Mouse (Mus musculus): Measurements from ENCODE around the gene Hebp1. TPM values are rescaled to one million over a fixed set of nuclear protein-coding genes. Genes with fewer than 3 reads are reported as not detected.
A peak's percentile ranks its signal among the peaks of the same experiment; 100 is the strongest.

The Hebp1 gene
- polyA plus RNA-seq, 1 experiment from 2014 or later: 129 TPM

DNA sequence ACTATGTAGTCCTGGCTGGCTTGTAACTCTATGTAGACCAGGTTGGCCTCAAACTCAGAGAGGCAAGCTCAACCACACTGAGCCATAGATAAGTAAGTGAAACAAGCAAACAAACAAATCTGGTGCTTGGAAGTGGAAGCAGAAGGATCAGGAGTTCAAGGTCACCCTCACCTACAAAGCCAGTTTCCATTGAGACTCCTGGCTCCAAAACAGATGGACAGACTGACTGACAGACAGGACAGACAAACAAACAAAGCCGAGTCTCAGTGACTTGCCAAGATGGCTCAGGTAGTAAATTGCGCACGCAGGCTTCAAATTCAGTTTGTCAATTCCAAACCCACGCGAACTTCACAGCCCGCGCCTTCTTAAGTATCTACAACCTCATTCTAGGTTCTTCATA is 376 bp downstream of the Hebp1 start:
- DNase-seq (peak; percentile 20), ATAC-seq (ENCODE audit: low read depth) (no peak)
- peaks cover 72% of the 10 kb centered on the region for H3K4me1 ChIP-seq (replicated peaks)
- H3K36me3 ChIP-seq: peaks cover 31% of the 10 kb centered on the region
- peak overlapping the region; percentile 96 for H3K9ac ChIP-seq
- WGBS (ENCODE audit: insufficient replicate concordance): 10% methylated on average over 7 of the region's 7 CpGs
- H3K4me3 ChIP-seq (replicated peaks): peak overlapping the region; percentile 89
- no peaks in the 10 kb centered on the region for H3K27me3 ChIP-seq
- H3K9me3 ChIP-seq (replicated peaks): no peaks in the 10 kb centered on the region
- peak overlapping the region; percentile 77 for H3K4me2 ChIP-seq
- peak overlapping the region; percentile 100 for H3K27ac ChIP-seq

DNA sequence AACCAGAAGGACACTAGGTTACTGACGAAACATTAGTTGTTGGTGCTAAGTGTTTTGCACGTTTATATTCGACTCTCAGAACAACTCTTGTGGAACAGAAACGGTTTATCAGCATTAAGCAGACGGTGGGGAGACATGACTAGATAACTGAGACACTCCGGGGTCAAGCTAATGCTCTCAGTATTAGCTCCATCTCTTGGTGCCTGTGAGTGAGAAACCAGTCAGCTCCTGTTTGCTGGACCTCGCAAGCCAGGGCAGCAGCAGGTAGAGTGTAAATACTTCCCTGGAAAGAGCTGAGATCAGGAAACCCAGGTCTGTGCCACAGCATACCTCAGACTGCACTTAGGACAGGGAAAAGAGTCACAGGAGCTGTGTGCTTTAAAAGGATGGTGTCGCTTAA is 1.1 kb downstream of the Hebp1 start:
- Histone ChIP-seq H3K9ac (peak overlapping the region; percentile 96), H3K4me2 (peak overlapping the region; percentile 77)

DNA sequence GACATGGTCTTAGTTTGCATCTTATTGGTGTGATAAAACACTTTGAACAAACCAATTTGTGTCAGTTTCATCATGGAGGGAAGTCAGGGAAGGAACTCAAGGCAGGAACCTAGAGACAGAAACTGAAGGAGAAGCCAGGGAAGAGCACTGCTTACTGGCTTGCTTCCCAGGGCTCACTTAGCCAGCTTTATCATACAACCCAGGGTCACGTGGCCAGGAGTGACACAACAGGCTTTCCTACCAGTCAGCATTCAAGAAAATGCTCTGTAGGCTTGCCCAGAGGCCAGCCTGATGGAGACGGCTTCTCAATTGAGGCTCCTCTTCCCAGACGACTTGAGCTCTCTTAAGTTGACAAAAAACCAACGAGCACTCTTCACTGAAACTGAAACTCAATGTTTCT is 2.9 kb downstream of the Hebp1 start:
- Histone ChIP-seq H3K9ac (peak overlapping the region; percentile 60), H3K27me3 (no peaks in the 10 kb centered on the region), H3K4me3 (replicated peaks) (peak overlapping the region; percentile 89; the same call in 1 of the 2 replicates), H3K4me1 (replicated peaks) (peaks cover 70% of the 10 kb centered on the region), H3K27ac (peak overlapping the region; percentile 100), H3K4me2 (peak overlapping the region; percentile 77), H3K9me3 (replicated peaks) (no peaks in the 10 kb centered on the region), H3K36me3 (peaks cover 29% of the 10 kb centered on the region)
- ATAC-seq (ENCODE audit: low read depth) (peak; percentile 37), DNase-seq (peak; percentile 21)
- 56% methylated on average over 4 of the region's 4 CpGs for WGBS (ENCODE audit: insufficient replicate concordance)

More for the DNA sequence above, 1.1 kb downstream of the Hebp1 start:
- Histone ChIP-seq H3K9me3 (replicated peaks) (no peaks in the 10 kb centered on the region), H3K4me3 (replicated peaks) (peak overlapping the region; percentile 89), H3K27me3 (no peaks in the 10 kb centered on the region), H3K27ac (peak overlapping the region; percentile 100), H3K4me1 (replicated peaks) (peaks cover 68% of the 10 kb centered on the region), H3K36me3 (peaks cover 35% of the 10 kb centered on the region)
- DNase-seq (peak; percentile 82), ATAC-seq (ENCODE audit: low read depth) (peak; percentile 80)
- WGBS (ENCODE audit: insufficient replicate concordance): 18% methylated on average over 8 of the region's 8 CpGs

DNA sequence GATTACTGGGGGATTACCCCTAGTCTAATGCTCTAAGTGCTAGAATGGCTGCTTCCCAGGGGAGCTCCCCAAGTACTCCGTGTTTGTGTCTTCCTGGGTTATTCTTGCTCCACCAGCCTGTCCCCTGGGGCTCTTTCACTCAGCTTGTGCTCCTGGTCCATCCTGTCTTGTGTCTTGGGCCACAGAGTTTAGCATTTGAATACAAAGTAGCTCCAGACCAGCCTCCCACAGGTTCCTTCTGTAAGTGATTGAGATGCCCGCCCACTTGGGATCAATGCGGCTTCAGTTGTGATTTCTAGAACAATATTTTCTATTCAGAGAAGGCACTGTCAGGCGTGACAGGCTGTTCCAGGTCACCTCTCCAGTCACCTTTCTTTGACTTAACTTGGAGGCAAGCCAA is 4.1 kb downstream of the Hebp1 start:
- 71% methylated on average over 4 of the region's 4 CpGs for WGBS (ENCODE audit: insufficient replicate concordance)

DNA sequence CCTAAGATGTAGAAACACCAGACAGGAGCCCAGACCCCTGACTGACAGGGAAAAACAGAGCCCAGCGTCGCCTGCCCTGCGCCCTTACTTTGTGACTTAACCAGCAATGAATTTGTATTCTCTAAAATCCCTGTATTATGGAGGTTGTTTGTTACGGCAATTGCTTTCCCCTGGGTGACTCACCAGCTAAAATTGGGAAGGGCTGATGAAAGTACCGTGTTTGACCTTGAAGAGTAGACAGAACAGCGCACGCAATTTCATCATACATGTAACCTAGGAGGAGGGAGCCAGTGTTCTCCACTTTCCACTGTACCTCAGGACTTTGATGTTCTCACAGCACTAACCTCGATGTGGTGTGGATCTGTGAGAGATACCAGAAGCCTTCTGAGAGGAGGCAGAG is 4.8 kb downstream of the Hebp1 start:
- Histone ChIP-seq H3K36me3 (peaks cover 29% of the 10 kb centered on the region), H3K4me3 (replicated peaks) (no peak overlapping the region), H3K27me3 (no peaks in the 10 kb centered on the region), H3K9me3 (replicated peaks) (no peaks in the 10 kb centered on the region), H3K9ac (no peak overlapping the region), H3K4me1 (replicated peaks) (peaks cover 71% of the 10 kb centered on the region), H3K4me2 (no peak overlapping the region), H3K27ac (peak overlapping the region; percentile 34; the same call in 1 of the 2 replicates)
- WGBS (ENCODE audit: insufficient replicate concordance): 85% methylated on average over 8 of the region's 8 CpGs
- ATAC-seq (ENCODE audit: low read depth) (no peak), DNase-seq (no peak)

More for the DNA sequence above, 4.1 kb downstream of the Hebp1 start:
- Histone ChIP-seq H3K36me3 (peaks cover 29% of the 10 kb centered on the region), H3K4me3 (replicated peaks) (no peak overlapping the region), H3K4me1 (replicated peaks) (peaks cover 66% of the 10 kb centered on the region), H3K9ac (no peak overlapping the region), H3K9me3 (replicated peaks) (no peaks in the 10 kb centered on the region), H3K4me2 (no peak overlapping the region), H3K27me3 (no peaks in the 10 kb centered on the region), H3K27ac (peak overlapping the region; percentile 100; the same call in 1 of the 2 replicates)
- DNase-seq (no peak), ATAC-seq (ENCODE audit: low read depth) (no peak)

DNA sequence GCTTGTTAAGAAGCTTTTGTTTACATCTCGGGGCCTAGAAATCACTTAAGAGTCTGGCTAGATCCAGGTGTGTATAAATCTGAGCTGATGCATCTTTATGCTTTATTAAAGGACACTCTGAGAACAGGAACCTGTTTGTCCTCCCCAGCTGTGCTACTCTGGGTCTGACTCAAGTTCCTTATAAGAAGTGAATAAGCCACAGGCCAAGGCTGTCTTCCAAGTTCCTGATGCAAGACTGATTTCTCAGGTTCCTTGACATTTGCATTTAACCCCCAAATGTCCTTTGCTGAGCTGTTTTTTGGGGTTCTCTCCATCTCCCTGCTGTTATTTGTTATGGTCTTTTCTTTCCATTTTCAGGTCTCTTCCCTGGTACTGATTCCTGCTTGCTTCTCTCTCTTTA is 5.9 kb downstream of the Hebp1 start:
- Histone ChIP-seq H3K27me3 (no peaks in the 10 kb centered on the region), H3K4me3 (replicated peaks) (no peak overlapping the region), H3K9me3 (replicated peaks) (no peaks in the 10 kb centered on the region), H3K4me2 (no peak overlapping the region), H3K4me1 (replicated peaks) (peaks cover 80% of the 10 kb centered on the region), H3K27ac (0 out of 2 replicates have a peak overlapping the region, but pooled peaks have one; percentile 36), H3K36me3 (peaks cover 29% of the 10 kb centered on the region), H3K9ac (no peak overlapping the region)
- WGBS (ENCODE audit: insufficient replicate concordance): 90% methylated on average over 1 of the region's 1 CpGs
- ATAC-seq (ENCODE audit: low read depth) (no peak), DNase-seq (no peak)

DNA sequence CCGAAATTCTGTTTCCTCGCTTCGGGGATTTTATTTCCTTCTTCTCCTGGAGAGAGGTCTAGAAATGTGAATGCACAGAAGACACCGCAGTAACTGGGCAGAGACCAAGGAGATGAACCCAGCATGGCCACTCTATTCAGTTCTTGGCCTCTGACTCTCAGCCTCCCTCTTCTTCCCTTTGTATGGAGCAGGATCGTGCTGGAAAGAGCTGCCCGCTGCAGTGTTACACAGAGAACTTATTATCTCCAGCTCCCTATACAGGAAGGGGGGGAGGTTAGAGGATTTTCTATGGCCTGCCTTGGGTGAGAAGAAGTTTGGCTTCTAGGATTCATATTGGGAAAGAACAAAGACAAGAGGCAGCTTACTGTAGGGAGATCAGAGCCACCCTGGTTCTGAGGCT is 7.7 kb downstream of the Hebp1 start:
- Histone ChIP-seq H3K9ac (no peak overlapping the region), H3K4me1 (replicated peaks) (peaks cover 74% of the 10 kb centered on the region), H3K36me3 (peaks cover 29% of the 10 kb centered on the region), H3K4me3 (replicated peaks) (no peak overlapping the region), H3K9me3 (replicated peaks) (no peaks in the 10 kb centered on the region), H3K27ac (peak overlapping the region; percentile 50; the same call in 1 of the 2 replicates), H3K27me3 (no peaks in the 10 kb centered on the region), H3K4me2 (no peak overlapping the region)
- WGBS (ENCODE audit: insufficient replicate concordance): 72% methylated on average over 6 of the region's 6 CpGs
- no peak for ATAC-seq (ENCODE audit: low read depth)
- no peak for DNase-seq

DNA sequence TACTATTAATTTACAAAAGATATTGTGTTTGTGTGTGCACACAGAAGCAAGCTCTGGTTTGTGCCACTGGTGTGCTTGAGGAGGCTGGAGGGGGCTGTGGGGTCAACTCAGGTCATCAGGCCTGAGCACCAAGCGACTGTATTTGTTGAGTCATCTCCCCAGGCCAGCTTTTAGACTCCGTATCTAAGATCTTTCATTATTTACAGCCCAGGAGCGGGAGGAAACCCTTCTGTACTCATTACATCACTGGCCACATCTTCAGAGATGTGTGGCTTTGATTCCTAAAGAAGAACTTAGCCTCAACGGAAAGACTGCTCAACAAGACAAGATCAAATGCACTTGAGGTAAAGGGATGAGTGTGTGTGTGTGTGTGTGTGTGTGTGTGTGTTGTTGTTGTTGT is 9.2 kb downstream of the Hebp1 start:
- 25% methylated on average over 4 of the region's 4 CpGs for WGBS (ENCODE audit: insufficient replicate concordance)
- H3K4me1 ChIP-seq (replicated peaks): peaks cover 65% of the 10 kb centered on the region

DNA sequence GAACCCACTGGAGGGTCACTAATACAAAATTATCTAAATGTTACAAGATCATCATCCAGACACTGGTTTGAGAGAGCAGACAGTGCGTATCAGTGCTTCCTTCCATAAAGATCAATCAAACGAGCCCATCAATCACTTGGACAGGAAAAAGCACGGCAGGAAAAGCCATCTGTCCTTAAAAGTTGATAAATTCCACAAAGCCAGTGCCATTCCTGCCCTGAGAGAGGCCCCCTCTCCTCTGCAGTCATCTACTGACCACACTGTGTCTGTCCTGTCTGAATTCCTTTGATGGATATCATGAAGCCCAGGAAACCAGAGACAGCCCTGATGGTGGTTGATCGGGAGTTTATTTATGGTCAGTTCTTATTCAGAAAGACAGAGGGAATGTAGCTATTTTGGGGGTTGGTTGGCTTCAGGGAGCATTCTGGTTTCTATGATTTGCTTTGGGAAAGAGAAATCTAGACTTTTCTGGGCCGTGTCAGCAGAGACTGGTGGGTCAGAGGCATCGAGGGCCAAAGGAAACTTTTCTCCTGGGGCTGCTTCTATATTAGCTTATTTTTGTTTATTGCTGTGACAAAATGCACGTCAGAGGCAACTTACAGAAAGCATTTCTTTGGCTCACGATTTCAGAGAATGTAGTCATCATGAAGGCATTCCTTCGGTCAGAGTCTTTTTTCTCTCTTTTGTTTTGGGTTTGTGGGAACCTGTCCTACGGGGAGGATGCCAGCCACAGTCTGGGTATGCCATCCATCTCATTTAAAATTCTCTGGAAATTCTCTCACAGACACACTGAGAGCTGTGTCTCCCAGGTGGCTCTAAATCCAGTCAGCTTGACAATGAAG is 10.5 kb downstream of the Hebp1 start:
- peaks cover 5% of the 10 kb centered on the region; the same call in 1 of the 2 replicates for H3K36me3 ChIP-seq
- ATAC-seq (ENCODE audit: low read depth) (no peak), DNase-seq (no peak)
- H3K27me3 ChIP-seq: no peaks in the 10 kb centered on the region
- peaks cover 60% of the 10 kb centered on the region for H3K4me1 ChIP-seq (replicated peaks)
- H3K4me3 ChIP-seq (replicated peaks): no peak overlapping the region
- no peak overlapping the region for H3K27ac ChIP-seq
- no peak overlapping the region for H3K4me2 ChIP-seq
- no peaks in the 10 kb centered on the region for H3K9me3 ChIP-seq (replicated peaks)
- no peak overlapping the region for H3K9ac ChIP-seq
- 47% methylated on average over 10 of the region's 10 CpGs for WGBS (ENCODE audit: insufficient replicate concordance)

More for the DNA sequence above, 9.2 kb downstream of the Hebp1 start:
- Histone ChIP-seq H3K4me3 (replicated peaks) (no peak overlapping the region), H3K36me3 (peaks cover 19% of the 10 kb centered on the region), H3K9ac (no peak overlapping the region), H3K27ac (no peak overlapping the region), H3K4me2 (no peak overlapping the region), H3K27me3 (no peaks in the 10 kb centered on the region), H3K9me3 (replicated peaks) (no peaks in the 10 kb centered on the region)
- DNase-seq (no peak), ATAC-seq (ENCODE audit: low read depth) (no peak)

DNA sequence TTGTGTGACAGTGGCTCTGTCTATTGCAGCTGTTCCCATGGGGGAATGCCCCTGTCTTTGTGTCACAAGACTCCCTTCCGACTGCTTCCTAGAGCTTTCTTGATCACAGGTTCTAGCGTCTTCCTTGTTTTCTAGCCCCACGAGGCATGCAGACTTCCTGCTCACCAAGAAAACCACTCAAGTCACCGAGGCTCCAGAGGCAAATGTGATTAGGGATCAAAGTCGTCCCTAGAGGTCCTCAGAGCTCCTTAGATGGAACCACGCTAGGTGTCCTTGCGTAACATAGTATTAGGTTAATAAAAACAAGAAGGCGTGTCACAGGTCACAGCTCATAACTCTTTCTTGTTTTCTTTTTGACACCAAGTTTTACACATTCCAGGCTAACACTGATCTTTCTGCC is 13.9 kb downstream of the Hebp1 start:
- Histone ChIP-seq H3K27ac (no peak overlapping the region), H3K36me3 (no peaks in the 10 kb centered on the region), H3K4me2 (no peak overlapping the region), H3K9ac (no peak overlapping the region), H3K27me3 (peaks cover 25% of the 10 kb centered on the region), H3K4me3 (replicated peaks) (no peak overlapping the region), H3K4me1 (replicated peaks) (peaks cover 36% of the 10 kb centered on the region), H3K9me3 (replicated peaks) (no peaks in the 10 kb centered on the region)
- 31% methylated on average over 8 of the region's 8 CpGs for WGBS (ENCODE audit: insufficient replicate concordance)
- DNase-seq (no peak), ATAC-seq (ENCODE audit: low read depth) (peak; percentile 25; the same call in 1 of the 2 replicates)

DNA sequence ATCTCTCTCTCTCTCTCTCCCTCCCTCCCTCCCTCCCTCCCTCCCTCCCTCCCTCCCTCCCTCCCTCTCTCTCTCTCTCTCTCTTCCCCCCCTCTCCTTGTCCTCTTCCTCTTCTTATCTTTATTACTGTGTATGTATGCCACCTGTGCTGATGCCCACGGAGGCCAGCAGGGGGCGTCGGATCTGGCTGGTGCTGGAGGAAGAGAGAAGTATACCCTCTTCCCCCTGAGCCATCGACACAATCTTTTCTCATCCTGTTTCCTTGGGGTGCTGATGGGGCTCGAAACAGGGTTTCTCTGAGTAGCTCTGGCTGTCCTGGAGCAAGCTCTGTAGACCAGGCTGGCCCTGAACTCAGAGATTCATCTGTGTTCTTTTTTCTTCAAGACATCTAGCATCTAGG is 14.9 kb downstream of the Hebp1 start:
- peaks cover 29% of the 10 kb centered on the region for H3K27me3 ChIP-seq
- WGBS (ENCODE audit: insufficient replicate concordance): 26% methylated on average over 5 of the region's 5 CpGs
- H3K4me1 ChIP-seq (replicated peaks): peaks cover 34% of the 10 kb centered on the region
- ATAC-seq (ENCODE audit: low read depth): peak; percentile 39; the same call in 1 of the 2 replicates
- H3K9me3 ChIP-seq (replicated peaks): no peaks in the 10 kb centered on the region
- H3K4me2 ChIP-seq: no peak overlapping the region
- H3K9ac ChIP-seq: no peak overlapping the region
- H3K27ac ChIP-seq: no peak overlapping the region
- no peak overlapping the region for H3K4me3 ChIP-seq (replicated peaks)
- no peak for DNase-seq
- no peaks in the 10 kb centered on the region for H3K36me3 ChIP-seq

Data from liver, embryonic 13.5 days (tissue).